Mouse (Mus musculus) midbrain, embryonic 11.5 days (tissue): ENCODE results near the gene Rnf169. TPM values are rescaled to one million over a fixed set of nuclear protein-coding genes. Genes with fewer than 3 reads are reported as not detected.

Experiments used
- ATAC-seq: fragments of 200-750 bp; cut with Nextera tagmentation; 2 replicates; pipeline ENCODE4 v1.8.0; 2017; ENCODE audit warnings: moderate TSS enrichment, moderate library complexity; ENCODE audit not compliant: low FRiP score
- DNase-seq: peaks from one replicate; pipeline ENCODE4 v3.0.0; 2015; ENCODE audit warnings: low spot score; ENCODE audit errors: missing footprints
- H3K27ac ChIP-seq: fragments of 300-500 bp; sonication (generic); 2 replicates; pipeline ENCODE4 v1.5.1; 2014; ENCODE audit warnings: low read depth, low read length
- H3K27me3 ChIP-seq: fragments of 300-500 bp; sonication (generic); 2 replicates; pipeline ENCODE4 v1.6.1; 2014; ENCODE audit warnings: mild to moderate bottlenecking, low read length, moderate library complexity, mixed read lengths; ENCODE audit not compliant: control insufficient read depth, insufficient read depth
- H3K36me3 ChIP-seq: fragments of 300-500 bp; sonication (generic); 2 replicates; pipeline ENCODE4 v1.6.1; 2014; ENCODE audit warnings: mild to moderate bottlenecking, low read length, moderate library complexity, mixed read lengths; ENCODE audit not compliant: control insufficient read depth, insufficient read depth
- H3K4me1 ChIP-seq: fragments of 300-500 bp; sonication (generic); 2 replicates; pipeline ENCODE4 v1.6.1; 2014; ENCODE audit warnings: low read length; ENCODE audit not compliant: control insufficient read depth, insufficient read depth
- H3K4me2 ChIP-seq: fragments of 300-500 bp; sonication (generic); 2 replicates; pipeline ENCODE4 v1.6.1; 2014; ENCODE audit warnings: mild to moderate bottlenecking, moderate library complexity
- H3K4me3 ChIP-seq: fragments of 300-500 bp; sonication (generic); 2 replicates; pipeline ENCODE4 v1.5.1; 2014; ENCODE audit warnings: low read depth, low read length
- H3K9ac ChIP-seq: fragments of 300-500 bp; sonication (generic); 2 replicates; pipeline ENCODE4 v1.6.1; 2014; ENCODE audit warnings: low read length
- H3K9me3 ChIP-seq: fragments of 300-500 bp; sonication (generic); 2 replicates; pipeline ENCODE4 v1.6.1; 2016; ENCODE audit warnings: low read length; ENCODE audit not compliant: control insufficient read depth
- WGBS: fragments of 180-500 bp; shearing (Covaris S2); extraction: QIAGEN DNeasy Blood & Tissue Kit; methylation state at CpG from one replicate; pipeline ENCODE4 v1.1.7; 2014; 5-methylcytosine and 5-hydroxymethylcytosine counted together
- polyA plus RNA-seq: library from polyadenylated mRNA; unstranded; fragments of >200 nt; fragmentation: Nextera tagmentation; extraction: Ambion mirVana; gene quantifications from 2 replicates; pipeline ENCODE4 v1.2.1, GENCODE M21; 2014

The Rnf169 gene
- polyA plus RNA-seq, 1 experiment from 2014 or later = 6.5 TPM

DNA sequence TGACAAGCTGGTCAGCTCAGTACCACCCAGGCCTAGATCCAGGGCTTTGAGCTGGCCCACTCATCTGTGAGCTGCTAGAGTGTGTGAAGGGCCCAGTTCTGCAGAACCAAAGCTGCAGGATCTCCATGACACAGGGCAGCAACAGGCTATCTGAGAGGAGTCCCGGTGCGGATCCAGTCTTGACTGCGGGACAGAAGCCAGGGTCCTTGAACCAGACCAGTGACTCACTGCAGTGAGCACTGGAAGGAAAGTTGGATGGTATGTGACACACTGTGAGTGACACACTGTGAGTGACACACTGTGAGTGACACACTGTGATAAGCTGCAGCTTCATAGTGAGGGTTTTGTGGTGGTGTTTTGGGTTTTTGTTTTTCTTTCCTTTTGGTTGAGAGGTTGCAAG lies 35.7 kb downstream of the Rnf169 start:
- Histone ChIP-seq H3K4me2 (no peak overlapping the region), H3K27ac (no peak overlapping the region), H3K27me3 (no peaks in the 10 kb centered on the region), H3K36me3 (peaks cover 33% of the 10 kb centered on the region), H3K9me3 (peaks cover 3% of the 10 kb centered on the region; the same call in 1 of the 2 replicates), H3K9ac (no peak overlapping the region), H3K4me1 (no peaks in the 10 kb centered on the region), H3K4me3 (no peak overlapping the region)
- no peak for ATAC-seq
- 98% methylated on average over 3 of the region's 3 CpGs for WGBS
- no peak for DNase-seq

DNA sequence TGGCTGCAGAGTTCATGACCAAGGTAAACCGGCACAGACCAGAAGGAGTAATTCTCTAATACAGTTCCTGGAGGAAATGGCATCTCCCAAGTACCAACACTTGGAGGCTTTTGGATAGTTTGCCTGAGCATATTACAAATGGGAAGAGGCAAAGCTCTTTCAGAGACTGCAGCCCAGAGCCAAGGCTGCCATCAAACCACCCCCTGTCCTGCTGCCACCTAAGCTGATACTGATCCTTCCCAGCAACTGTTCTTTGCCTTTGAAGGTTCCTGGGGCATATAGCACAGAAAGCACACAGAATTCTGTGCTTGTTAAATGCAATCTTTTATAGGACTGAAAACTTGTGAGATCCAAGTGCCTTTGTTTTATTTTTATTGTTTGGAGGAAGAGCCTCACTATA lies 39.6 kb downstream of the Rnf169 start:
- ATAC-seq (no peak), DNase-seq (no peak)
- no peaks in the 10 kb centered on the region for H3K4me1 ChIP-seq
- no peak overlapping the region for H3K4me2 ChIP-seq
- H3K27me3 ChIP-seq = no peaks in the 10 kb centered on the region
- H3K4me3 ChIP-seq = no peak overlapping the region
- no peak overlapping the region for H3K9ac ChIP-seq
- H3K36me3 ChIP-seq = peaks cover 18% of the 10 kb centered on the region; the same call in 1 of the 2 replicates
- H3K9me3 ChIP-seq = no peaks in the 10 kb centered on the region
- H3K27ac ChIP-seq = no peak overlapping the region
- 95% methylated on average over 1 of the region's 1 CpGs for WGBS

DNA sequence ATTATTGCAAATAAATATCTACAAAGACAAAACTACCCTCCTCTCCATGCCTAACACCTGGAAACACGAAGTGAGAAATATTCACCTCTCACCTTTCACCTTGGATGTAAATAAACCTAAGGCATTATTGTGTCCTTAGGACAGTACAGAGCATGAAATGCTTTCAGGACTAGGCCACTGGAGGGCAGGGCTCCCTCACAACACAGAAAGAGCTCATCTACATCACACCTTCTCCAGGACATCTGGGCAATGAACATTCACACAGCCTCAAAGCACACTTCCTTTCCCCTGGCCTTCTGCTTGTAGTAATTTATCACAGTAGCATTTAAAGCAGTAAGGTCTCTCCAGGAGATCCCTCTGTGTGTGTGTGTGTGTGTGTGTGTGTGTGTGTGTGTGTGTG lies 44.5 kb downstream of the Rnf169 start:
- 93% methylated on average over 1 of the region's 1 CpGs for WGBS
- H3K4me2 ChIP-seq = no peak overlapping the region
- ATAC-seq = no peak
- H3K9ac ChIP-seq = no peak overlapping the region
- no peaks in the 10 kb centered on the region for H3K4me1 ChIP-seq
- no peak for DNase-seq
- no peaks in the 10 kb centered on the region for H3K9me3 ChIP-seq
- peaks cover 6% of the 10 kb centered on the region for H3K36me3 ChIP-seq
- H3K4me3 ChIP-seq = no peak overlapping the region
- H3K27ac ChIP-seq = no peak overlapping the region
- no peaks in the 10 kb centered on the region for H3K27me3 ChIP-seq

DNA sequence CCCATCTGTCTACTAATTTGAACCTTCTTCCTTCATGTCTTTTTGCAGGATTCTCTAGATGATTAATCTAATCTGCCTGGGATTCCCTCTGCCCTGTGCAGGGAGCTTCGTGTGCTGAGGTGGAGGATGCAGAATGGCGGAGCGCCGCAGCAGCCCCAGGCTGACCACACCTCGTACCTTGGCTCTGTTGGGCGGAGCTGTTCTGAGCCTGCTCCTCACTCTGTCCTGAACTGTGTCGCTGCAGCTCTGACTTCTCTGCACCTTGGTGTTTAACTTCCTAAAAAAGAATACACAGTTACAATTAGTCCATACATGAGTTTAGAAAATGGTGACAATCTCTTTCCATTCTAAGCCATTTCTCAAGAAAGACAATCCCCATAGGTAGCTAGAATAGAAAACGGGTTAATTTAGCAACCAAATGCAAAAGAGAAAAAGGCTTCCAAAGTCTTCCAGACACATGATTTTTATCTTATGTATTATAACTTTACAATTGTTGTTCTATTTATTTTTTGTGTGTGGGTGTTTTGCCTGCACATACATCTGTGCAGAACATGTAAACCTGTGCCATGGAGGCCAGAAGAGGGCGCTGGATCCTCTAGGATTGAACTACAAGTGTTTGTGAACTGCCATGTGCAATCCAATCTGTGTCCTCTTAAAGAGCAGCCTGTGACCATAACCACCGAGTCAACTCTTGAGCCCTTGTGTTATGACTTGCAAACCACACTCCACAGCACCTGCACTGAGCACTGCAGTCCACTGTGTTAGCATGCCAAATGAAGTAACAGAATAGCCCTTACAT lies 53.1 kb downstream of the Rnf169 start:
- no peaks in the 10 kb centered on the region for H3K4me1 ChIP-seq

DNA sequence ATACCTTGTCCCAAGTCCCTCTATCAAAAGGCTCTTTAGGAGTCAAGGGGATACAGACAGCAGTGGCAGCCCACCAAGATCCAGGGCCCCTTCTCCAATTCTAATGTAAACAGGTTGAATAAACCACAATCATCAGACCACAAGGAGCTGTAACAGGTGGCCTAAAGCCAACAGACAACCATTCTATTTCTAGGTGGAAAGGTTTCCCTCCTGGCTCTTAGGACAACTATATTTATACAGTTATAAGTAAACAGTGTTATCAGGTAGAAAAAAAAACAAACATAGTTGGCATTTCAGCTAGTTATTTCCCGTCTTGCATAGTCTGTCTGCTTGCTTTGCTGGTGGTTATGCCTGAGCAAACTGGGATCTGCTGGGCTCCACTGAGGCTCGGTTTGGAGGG lies 59.8 kb downstream of the Rnf169 start:
- H3K9me3 ChIP-seq = no peaks in the 10 kb centered on the region
- ATAC-seq (no peak), DNase-seq (no peak)
- H3K9ac ChIP-seq = no peak overlapping the region
- WGBS = 80% methylated on average over 2 of the region's 2 CpGs
- no peak overlapping the region for H3K27ac ChIP-seq
- H3K27me3 ChIP-seq = no peaks in the 10 kb centered on the region; the same call in 1 of the 2 replicates
- H3K36me3 ChIP-seq = peaks cover 7% of the 10 kb centered on the region; the same call in 1 of the 2 replicates
- no peak overlapping the region for H3K4me3 ChIP-seq
- peaks cover 12% of the 10 kb centered on the region for H3K4me1 ChIP-seq
- no peak overlapping the region for H3K4me2 ChIP-seq

More for the DNA sequence above, 53.1 kb downstream of the Rnf169 start:
- Histone ChIP-seq H3K9ac (no peak overlapping the region), H3K27me3 (no peaks in the 10 kb centered on the region), H3K4me3 (no peak overlapping the region), H3K27ac (no peak overlapping the region), H3K36me3 (peaks cover 19% of the 10 kb centered on the region), H3K4me2 (no peak overlapping the region), H3K9me3 (no peaks in the 10 kb centered on the region)
- DNase-seq = peak; percentile 85
- WGBS = 83% methylated on average over 10 of the region's 10 CpGs
- ATAC-seq = no peak

- Histone ChIP-seq H3K4me1 (peaks cover 12% of the 10 kb centered on the region), H3K4me2 (no peak overlapping the region), H3K36me3 (peaks cover 4% of the 10 kb centered on the region; the same call in 1 of the 2 replicates), H3K27ac (no peak overlapping the region), H3K9me3 (no peaks in the 10 kb centered on the region), H3K9ac (no peak overlapping the region), H3K4me3 (no peak overlapping the region), H3K27me3 (no peaks in the 10 kb centered on the region; the same call in 1 of the 2 replicates)
- no peak for ATAC-seq
- DNase-seq = no peak
- WGBS = 94% methylated on average over 6 of the region's 6 CpGs
These were observed 60.3 kb downstream of the Rnf169 start for GRCm38 (mm10) chr7:99919971-99920370.

DNA sequence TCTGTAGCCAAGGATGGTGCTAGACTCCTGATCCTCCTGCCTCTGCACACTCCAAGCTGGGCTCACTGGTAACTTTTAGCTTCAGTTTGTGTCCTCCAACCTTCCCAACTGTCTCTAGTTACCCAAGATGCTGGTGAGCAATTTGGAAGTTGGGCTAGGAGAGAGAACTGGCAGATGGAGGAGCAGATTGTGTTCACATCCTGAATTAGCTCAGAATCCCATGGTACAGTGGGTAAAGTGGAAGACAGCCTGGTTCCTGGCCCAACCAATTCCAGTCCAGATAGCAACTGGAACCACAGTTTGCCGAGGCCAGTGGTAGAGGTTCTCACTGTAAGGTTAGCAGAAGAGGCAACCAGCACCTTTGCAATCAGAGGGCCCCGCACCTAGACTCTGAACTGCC lies 61.1 kb downstream of the Rnf169 start:
- Histone ChIP-seq H3K36me3 (peaks cover 2% of the 10 kb centered on the region; the same call in 1 of the 2 replicates), H3K27me3 (no peaks in the 10 kb centered on the region; the same call in 1 of the 2 replicates), H3K9me3 (no peaks in the 10 kb centered on the region), H3K4me3 (no peak overlapping the region), H3K9ac (no peak overlapping the region), H3K4me1 (peaks cover 12% of the 10 kb centered on the region), H3K27ac (no peak overlapping the region), H3K4me2 (no peak overlapping the region)
- DNase-seq (no peak), ATAC-seq (no peak)
- WGBS = 94% methylated on average over 2 of the region's 2 CpGs

DNA sequence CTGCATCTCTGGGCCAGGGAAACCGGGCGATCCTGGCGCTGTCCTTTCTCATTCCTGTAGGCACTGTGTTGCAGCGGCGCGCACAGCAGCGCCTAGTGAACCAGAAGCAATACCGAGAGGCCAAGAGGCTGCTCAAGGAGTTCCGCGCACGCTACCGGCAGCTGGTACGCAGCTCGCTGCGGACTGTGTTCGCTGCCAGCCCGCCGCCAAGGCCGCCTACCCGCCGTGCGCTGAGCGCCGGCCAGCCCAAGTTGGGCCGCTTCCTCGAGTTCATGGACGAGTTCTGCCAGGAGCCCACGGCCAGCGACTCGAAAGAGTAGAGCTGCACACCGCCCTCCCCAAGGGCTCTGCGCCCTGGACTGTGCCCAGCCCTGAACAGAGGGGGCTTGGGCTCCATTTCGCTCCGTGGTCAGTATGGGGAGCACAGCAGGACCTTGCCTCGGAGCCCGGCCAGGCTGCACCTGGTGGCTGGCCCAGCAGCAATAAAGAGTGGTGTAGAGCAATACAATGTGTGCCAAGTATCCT lies 62.9 kb downstream of the Rnf169 start:
- Histone ChIP-seq H3K27me3 (no peaks in the 10 kb centered on the region; the same call in 1 of the 2 replicates), H3K36me3 (no peaks in the 10 kb centered on the region), H3K9me3 (no peaks in the 10 kb centered on the region), H3K4me3 (peak overlapping the region; percentile 28), H3K9ac (peak overlapping the region; percentile 54), H3K4me1 (peaks cover 12% of the 10 kb centered on the region), H3K4me2 (peak overlapping the region; percentile 78), H3K27ac (no peak overlapping the region)
- DNase-seq (peak; percentile 93), ATAC-seq (peak; percentile 64)
- 1% methylated on average over 36 of the region's 36 CpGs for WGBS

GRCm38 (mm10) chr7:99916741-99917319 lies 63.4 kb downstream of the Rnf169 start:
- Histone ChIP-seq H3K9ac (peak overlapping the region; percentile 54), H3K27ac (no peak overlapping the region), H3K27me3 (no peaks in the 10 kb centered on the region; the same call in 1 of the 2 replicates), H3K4me1 (peaks cover 12% of the 10 kb centered on the region), H3K36me3 (no peaks in the 10 kb centered on the region), H3K4me2 (peak overlapping the region; percentile 78), H3K4me3 (peak overlapping the region; percentile 28), H3K9me3 (no peaks in the 10 kb centered on the region)
- DNase-seq (peak; percentile 96), ATAC-seq (peak; percentile 45)
- WGBS = 5% methylated on average over 22 of the region's 22 CpGs
